Mouse (Mus musculus) G1E (cell line): ENCODE data around the gene Olfr1140.

Source experiments
- CTCF ChIP-seq: IDR thresholded peaks from 2 replicates; pipeline ENCODE4 v1.5.1; 2012; ENCODE audit warnings: low read depth, low read length, inconsistent platforms, mixed read lengths
- GATA1 ChIP-seq: IDR thresholded peaks from 2 replicates; pipeline ENCODE4 v1.6.1; 2012; ENCODE audit warnings: borderline replicate concordance, low read length, inconsistent platforms, mixed read lengths
- GATA2 ChIP-seq: IDR thresholded peaks from 2 replicates; pipeline ENCODE4 v1.6.1; 2012; ENCODE audit warnings: low read depth, low read length, inconsistent platforms, borderline replicate concordance
- POLR2AphosphoS5 ChIP-seq: IDR thresholded peaks from 2 replicates; pipeline ENCODE4 v1.6.1; 2012; ENCODE audit warnings: low read depth, low read length, inconsistent platforms; ENCODE audit not compliant: insufficient replicate concordance
- TAL1 ChIP-seq: conservative IDR thresholded peaks from 2 replicates; pipeline ENCODE4 v1.6.1; 2012; ENCODE audit warnings: low read depth, low read length, inconsistent platforms, mixed read lengths

- TF ChIP-seq CTCF (no peak), GATA1 (no peak), POLR2AphosphoS5 (no peak), TAL1 (no peak), GATA2 (no peak)
Observed at GRCm38 (mm10) chr2:87743452-87743851, at the start of gene Olfr1140.
